Mouse (Mus musculus): ENCODE results near the gene Slc35g3. TPM values are rescaled to one million over a fixed set of nuclear protein-coding genes. Genes with fewer than 3 reads are reported as not detected.
"Not testable (repeated sequence)": the region's sequence is repeated elsewhere in the genome, so short reads cannot be mapped to it uniquely, and the experiment has no call there.

The Slc35g3 gene
- polyA plus RNA-seq, 1 experiment from 2014 or later: 0.33 TPM

DNA sequence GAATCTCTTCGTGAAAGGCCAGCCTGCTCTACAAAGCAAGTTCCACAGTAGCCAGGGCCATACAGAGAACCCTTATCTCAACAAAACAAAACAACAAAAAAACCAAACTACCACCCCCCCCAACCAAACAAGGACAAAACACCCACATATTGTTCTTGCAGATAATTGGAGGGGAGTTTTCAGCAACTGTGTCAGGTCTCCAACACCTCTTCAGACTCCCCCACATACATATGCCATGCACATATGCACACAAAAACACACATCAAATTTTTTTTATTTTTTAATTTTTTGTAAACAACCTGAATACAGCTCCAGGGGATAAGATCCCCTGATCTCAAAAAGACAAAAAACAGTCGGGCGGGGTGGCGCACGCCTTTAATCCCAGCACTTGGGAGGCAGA lies 7.5 kb downstream of the Slc35g3 start:
- 84% methylated on average over 5 of the region's 5 CpGs for WGBS
- peaks cover 47% of the 10 kb centered on the region for H3K4me1 ChIP-seq (replicated peaks)
- H3K4me2 ChIP-seq: no peak overlapping the region
- ATAC-seq (ENCODE audit: insufficient number of reproducible peaks, low FRiP score): no peak
- no peak overlapping the region for H3K9ac ChIP-seq
- no peak overlapping the region for H3K27ac ChIP-seq (ENCODE audit: poor library complexity, severe bottlenecking)
- H3K27me3 ChIP-seq (replicated peaks): no peaks in the 10 kb centered on the region
- H3K36me3 ChIP-seq: no peaks in the 10 kb centered on the region; the same call in 1 of the 2 replicates
- H3K4me3 ChIP-seq: no peak overlapping the region
- no peaks in the 10 kb centered on the region for H3K9me3 ChIP-seq (replicated peaks)

DNA sequence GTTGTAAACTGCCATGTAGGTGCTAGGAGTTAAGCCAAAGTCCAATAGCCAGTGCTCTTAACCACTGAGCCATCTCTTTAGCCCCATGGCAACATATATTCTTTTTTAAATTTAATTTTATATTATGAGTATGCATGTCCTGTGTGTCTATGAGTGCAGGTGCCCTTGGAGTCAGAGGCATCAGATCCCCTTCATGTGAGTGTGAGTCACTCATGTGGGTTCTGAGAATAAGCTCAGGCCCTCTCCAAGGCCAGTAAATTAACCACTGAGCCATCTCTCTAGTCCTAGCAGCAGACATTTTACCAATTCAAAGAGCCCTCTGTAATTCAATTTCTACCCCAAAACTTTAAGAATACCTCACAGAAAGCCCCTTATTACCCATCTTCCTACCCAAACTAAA lies 9.1 kb downstream of the Slc35g3 start:
- H3K9ac ChIP-seq: peak overlapping the region; percentile 51; the same call in 1 of the 2 replicates
- H3K4me2 ChIP-seq: no peak overlapping the region
- H3K36me3 ChIP-seq: peaks cover 5% of the 10 kb centered on the region
- peaks cover 48% of the 10 kb centered on the region for H3K4me1 ChIP-seq (replicated peaks)
- no peak overlapping the region for H3K27ac ChIP-seq (ENCODE audit: poor library complexity, severe bottlenecking)
- no peaks in the 10 kb centered on the region for H3K27me3 ChIP-seq (replicated peaks)
- H3K4me3 ChIP-seq: no peak overlapping the region
- no peak for ATAC-seq (ENCODE audit: insufficient number of reproducible peaks, low FRiP score)
- no peaks in the 10 kb centered on the region for H3K9me3 ChIP-seq (replicated peaks)

DNA sequence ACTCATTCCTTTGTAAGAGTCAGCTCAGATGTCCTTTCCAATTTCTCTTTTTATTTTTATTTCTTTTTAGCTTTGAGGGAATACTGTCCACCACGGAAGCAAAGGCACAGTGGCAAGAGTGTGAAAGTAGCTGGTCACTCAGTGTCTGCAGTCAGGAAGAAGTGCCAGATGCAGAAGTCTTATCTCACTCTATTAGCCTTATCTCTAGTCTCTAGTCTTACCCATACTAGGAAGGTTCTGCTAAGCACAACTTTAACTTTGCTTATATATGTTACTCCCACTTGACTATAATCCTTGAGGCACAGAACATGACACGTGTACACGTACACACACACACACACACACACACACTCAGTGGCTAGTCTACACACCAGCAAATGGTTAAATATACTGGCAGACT lies 10.1 kb downstream of the Slc35g3 start:
- Histone ChIP-seq H3K4me1 (replicated peaks) (peaks cover 42% of the 10 kb centered on the region), H3K36me3 (peaks cover 15% of the 10 kb centered on the region), H3K4me2 (no peak overlapping the region), H3K4me3 (no peak overlapping the region), H3K9ac (no peak overlapping the region), H3K27ac (ENCODE audit: poor library complexity, severe bottlenecking) (0 out of 2 replicates have a peak overlapping the region, but pooled peaks have one; percentile 4), H3K27me3 (replicated peaks) (no peaks in the 10 kb centered on the region), H3K9me3 (replicated peaks) (no peaks in the 10 kb centered on the region)
- 28% methylated on average over 3 of the region's 3 CpGs for WGBS
- no peak for ATAC-seq (ENCODE audit: insufficient number of reproducible peaks, low FRiP score)

DNA sequence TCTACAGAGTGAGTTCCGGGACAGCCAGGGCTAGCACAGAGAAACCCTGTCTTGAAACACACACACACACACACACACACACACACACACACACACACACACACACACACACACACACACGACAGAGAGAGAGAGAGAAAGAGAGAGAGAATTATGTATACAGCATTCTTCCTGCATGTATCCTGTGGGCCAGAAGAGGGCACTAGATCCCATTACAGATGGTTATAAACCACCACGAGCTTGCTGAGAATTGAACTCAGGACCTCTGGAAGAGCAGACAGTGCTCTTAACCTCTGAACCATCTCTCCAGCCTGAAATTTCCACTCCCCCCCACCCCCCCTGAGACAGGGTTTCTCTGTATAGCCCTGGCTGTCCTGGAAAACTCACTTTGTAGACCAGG lies 30.4 kb downstream of the Slc35g3 start:
- not testable (repeated sequence) for ATAC-seq (ENCODE audit: insufficient number of reproducible peaks, low FRiP score); H3K4me2 ChIP-seq; H3K4me3 ChIP-seq; H3K9me3 ChIP-seq (replicated peaks); H3K27me3 ChIP-seq (replicated peaks); H3K9ac ChIP-seq; H3K4me1 ChIP-seq (replicated peaks); H3K27ac ChIP-seq (ENCODE audit: poor library complexity, severe bottlenecking)
- WGBS: 87% methylated on average over 2 of the region's 3 CpGs
- peaks cover 31% of the 10 kb centered on the region for H3K36me3 ChIP-seq

DNA sequence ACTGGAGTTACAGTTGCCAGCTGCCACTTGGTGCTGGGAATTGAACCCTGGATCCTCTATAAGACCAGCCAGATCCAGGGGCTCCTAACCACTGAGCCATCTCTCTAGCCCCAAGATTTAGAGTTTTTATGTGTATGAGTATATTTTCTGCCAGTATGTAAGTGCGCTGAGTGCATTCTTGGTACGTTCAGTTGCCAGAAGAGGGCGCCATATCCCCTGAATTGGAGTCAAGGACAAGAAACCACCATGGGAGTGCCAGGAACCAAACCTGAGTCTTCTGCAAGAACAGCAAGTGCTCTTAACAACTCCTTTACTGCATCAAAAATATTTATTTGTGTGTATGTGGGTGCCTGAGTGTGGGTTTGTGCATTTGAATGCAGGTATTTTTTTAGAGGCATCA lies 32.7 kb downstream of the Slc35g3 start:
- no peaks in the 10 kb centered on the region for H3K27me3 ChIP-seq (replicated peaks)
- H3K9ac ChIP-seq: no peak overlapping the region
- H3K36me3 ChIP-seq: peaks cover 7% of the 10 kb centered on the region
- no peaks in the 10 kb centered on the region for H3K4me1 ChIP-seq (replicated peaks)
- WGBS: 22% methylated on average over 3 of the region's 3 CpGs
- no peak overlapping the region for H3K27ac ChIP-seq (ENCODE audit: poor library complexity, severe bottlenecking)
- H3K4me3 ChIP-seq: no peak overlapping the region
- no peaks in the 10 kb centered on the region; the same call in 1 of the 2 replicates for H3K9me3 ChIP-seq (replicated peaks)
- ATAC-seq (ENCODE audit: insufficient number of reproducible peaks, low FRiP score): no peak
- no peak overlapping the region for H3K4me2 ChIP-seq

DNA sequence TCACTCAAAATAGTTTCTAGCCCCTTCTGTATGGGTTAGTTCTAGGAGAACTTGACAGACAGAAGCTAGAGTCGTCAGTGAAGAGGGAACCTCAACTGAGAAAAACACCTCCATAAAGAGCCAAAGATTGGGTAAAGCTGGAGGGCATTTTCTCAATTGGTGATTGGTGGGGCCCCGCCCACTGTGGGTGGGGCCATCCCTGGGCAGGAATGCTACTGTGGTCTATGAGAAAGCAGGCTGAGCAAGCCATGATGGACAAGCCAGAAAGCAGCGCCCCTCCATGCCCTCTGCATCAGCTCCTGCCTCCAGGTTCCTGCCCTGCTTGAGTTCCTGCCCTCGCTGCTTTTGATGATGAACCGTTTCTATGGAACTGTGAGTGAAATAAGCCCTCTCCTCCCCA lies 35.8 kb downstream of the Slc35g3 start:
- ATAC-seq (ENCODE audit: insufficient number of reproducible peaks, low FRiP score): no peak
- 38% methylated on average over 5 of the region's 5 CpGs for WGBS

DNA sequence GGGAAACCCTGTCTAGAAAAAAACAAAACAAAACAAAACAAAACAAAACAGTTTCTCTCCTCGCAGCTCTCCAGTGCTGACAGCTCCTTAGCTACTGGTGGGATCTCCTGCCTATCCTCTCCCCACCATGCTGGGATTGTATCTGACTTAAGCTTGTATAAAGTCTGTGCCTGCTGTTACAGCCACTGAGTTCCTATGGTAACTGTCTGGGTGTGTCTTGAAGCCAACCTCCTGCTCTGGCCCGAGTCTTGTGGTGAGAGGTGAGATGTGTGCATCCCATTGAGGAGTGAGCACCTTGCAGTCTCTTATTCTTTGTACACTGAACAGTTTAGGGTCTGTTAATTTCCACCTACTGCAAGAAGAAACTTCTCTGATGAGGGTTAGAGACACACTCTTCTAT lies 38.7 kb downstream of the Slc35g3 start:
- ATAC-seq (ENCODE audit: insufficient number of reproducible peaks, low FRiP score): no peak
- 39% methylated on average over 2 of the region's 2 CpGs for WGBS
- Histone ChIP-seq H3K36me3 (no peaks in the 10 kb centered on the region), H3K4me1 (replicated peaks) (no peaks in the 10 kb centered on the region; the same call in 1 of the 2 replicates), H3K9ac (no peak overlapping the region), H3K9me3 (replicated peaks) (no peaks in the 10 kb centered on the region), H3K27ac (ENCODE audit: poor library complexity, severe bottlenecking) (no peak overlapping the region), H3K4me2 (no peak overlapping the region), H3K4me3 (no peak overlapping the region), H3K27me3 (replicated peaks) (no peaks in the 10 kb centered on the region)

More for the DNA sequence above, 35.8 kb downstream of the Slc35g3 start:
- H3K36me3 ChIP-seq: no peaks in the 10 kb centered on the region
- H3K9me3 ChIP-seq (replicated peaks): no peaks in the 10 kb centered on the region; the same call in 1 of the 2 replicates
- H3K9ac ChIP-seq: no peak overlapping the region
- no peaks in the 10 kb centered on the region for H3K4me1 ChIP-seq (replicated peaks)
- H3K27ac ChIP-seq (ENCODE audit: poor library complexity, severe bottlenecking): no peak overlapping the region
- H3K4me2 ChIP-seq: no peak overlapping the region
- H3K4me3 ChIP-seq: no peak overlapping the region
- no peaks in the 10 kb centered on the region for H3K27me3 ChIP-seq (replicated peaks)

DNA sequence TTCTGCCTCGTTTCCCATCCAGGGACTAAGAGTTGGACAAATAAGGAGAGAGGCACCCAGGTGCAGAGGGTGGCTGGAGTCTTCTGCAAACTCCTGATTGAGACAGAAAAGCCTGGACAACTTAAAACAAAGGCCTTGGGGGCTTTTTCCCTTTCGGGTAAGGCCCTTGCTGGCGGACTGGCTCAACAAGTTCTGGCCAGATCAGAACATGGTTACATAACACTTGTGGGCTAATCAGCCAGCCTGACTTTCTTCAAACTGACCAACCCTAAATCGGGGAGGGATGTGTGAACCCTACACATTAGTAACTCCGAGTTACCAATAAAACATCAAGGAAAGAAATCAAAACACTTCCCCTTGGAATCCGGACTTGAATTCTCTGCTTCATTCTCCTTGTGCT lies 40.9 kb downstream of the Slc35g3 start:
- H3K27ac ChIP-seq (ENCODE audit: poor library complexity, severe bottlenecking): no peak overlapping the region
- H3K4me3 ChIP-seq: no peak overlapping the region
- no peak overlapping the region for H3K9ac ChIP-seq
- no peaks in the 10 kb centered on the region for H3K9me3 ChIP-seq (replicated peaks)
- H3K4me1 ChIP-seq (replicated peaks): peaks cover 8% of the 10 kb centered on the region
- ATAC-seq (ENCODE audit: insufficient number of reproducible peaks, low FRiP score): no peak
- WGBS: 83% methylated on average over 6 of the region's 6 CpGs
- H3K4me2 ChIP-seq: no peak overlapping the region
- no peaks in the 10 kb centered on the region for H3K27me3 ChIP-seq (replicated peaks)
- no peaks in the 10 kb centered on the region for H3K36me3 ChIP-seq

DNA sequence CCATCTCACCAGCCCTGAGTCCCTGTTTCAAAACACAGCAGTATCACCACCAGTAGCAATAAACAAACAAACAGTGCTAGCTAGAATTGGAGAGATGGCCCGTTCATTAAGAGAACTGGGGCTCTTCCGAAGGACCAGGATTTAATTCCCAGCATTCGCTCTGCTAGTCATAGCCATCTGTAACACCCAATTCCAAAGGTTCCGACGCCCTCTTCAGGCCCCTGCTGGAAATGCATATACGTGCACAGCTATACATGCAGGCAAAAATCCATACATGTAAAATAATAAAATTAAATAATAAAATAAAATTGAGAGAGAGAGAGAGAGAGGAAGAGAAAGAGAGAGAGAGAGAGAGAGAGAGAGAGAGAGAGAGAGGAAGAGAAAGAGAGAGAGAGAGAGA lies 42.3 kb downstream of the Slc35g3 start:
- 68% methylated on average over 6 of the region's 6 CpGs for WGBS
- H3K4me3 ChIP-seq: no peak overlapping the region

DNA sequence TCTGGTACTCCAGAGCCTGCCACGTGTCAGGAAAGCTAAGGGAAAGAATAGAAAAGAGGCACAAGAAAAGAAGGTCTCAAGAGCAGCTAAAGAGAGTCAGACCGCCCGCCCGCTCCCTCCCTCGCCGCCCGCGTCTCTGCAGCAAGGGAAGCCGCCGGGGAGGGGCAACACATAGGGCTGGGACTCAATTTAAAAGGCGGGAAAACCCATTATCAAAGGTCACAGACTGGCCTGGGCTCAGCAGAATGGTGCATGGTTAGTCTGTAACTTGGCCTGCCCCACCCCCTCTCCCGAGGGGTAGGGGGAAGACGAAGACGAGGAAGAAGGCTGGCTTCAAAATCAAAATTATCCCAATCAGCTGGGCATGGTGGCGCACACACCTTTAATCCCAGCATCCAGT lies 43.1 kb downstream of the Slc35g3 start:
- ATAC-seq (ENCODE audit: insufficient number of reproducible peaks, low FRiP score): no peak
- Histone ChIP-seq H3K4me2 (peak overlapping the region; percentile 55), H3K27me3 (replicated peaks) (no peaks in the 10 kb centered on the region), H3K9me3 (replicated peaks) (no peaks in the 10 kb centered on the region; the same call in 1 of the 2 replicates), H3K4me1 (replicated peaks) (peaks cover 14% of the 10 kb centered on the region), H3K27ac (ENCODE audit: poor library complexity, severe bottlenecking) (no peak overlapping the region), H3K9ac (0 out of 2 replicates have a peak overlapping the region, but pooled peaks have one; percentile 13), H3K36me3 (no peaks in the 10 kb centered on the region), H3K4me3 (peak overlapping the region; percentile 14; the same call in 1 of the 2 replicates)
- 30% methylated on average over 15 of the region's 15 CpGs for WGBS

More for the DNA sequence above, 42.3 kb downstream of the Slc35g3 start:
- no peaks in the 10 kb centered on the region; the same call in 1 of the 2 replicates for H3K9me3 ChIP-seq (replicated peaks)
- H3K9ac ChIP-seq: no peak overlapping the region
- H3K4me2 ChIP-seq: no peak overlapping the region
- no peak overlapping the region for H3K27ac ChIP-seq (ENCODE audit: poor library complexity, severe bottlenecking)
- H3K27me3 ChIP-seq (replicated peaks): no peaks in the 10 kb centered on the region
- peaks cover 14% of the 10 kb centered on the region for H3K4me1 ChIP-seq (replicated peaks)
- no peak for ATAC-seq (ENCODE audit: insufficient number of reproducible peaks, low FRiP score)
- no peaks in the 10 kb centered on the region for H3K36me3 ChIP-seq

DNA sequence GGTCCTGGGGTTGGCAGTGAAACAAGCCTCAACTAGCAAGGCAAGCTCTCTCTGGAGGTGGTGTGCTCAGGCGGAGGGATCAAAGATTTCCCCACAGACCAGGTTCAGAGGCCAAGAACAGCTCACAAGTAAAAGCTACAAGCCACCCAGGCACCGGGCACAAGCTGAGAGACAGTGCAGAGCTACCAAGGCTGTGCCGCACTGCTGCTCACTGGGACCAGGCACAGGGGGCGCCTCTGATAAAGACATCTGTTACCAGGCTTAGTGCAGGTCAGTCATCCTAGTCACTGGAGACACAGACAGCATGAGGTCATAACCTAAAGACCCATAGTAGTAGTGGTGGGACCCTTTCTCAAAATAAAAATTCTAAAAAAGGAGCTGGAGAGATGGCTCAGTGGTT lies 44.8 kb downstream of the Slc35g3 start:
- no peak overlapping the region for H3K27ac ChIP-seq (ENCODE audit: poor library complexity, severe bottlenecking)
- no peak overlapping the region for H3K4me2 ChIP-seq
- 80% methylated on average over 4 of the region's 4 CpGs for WGBS
- ATAC-seq (ENCODE audit: insufficient number of reproducible peaks, low FRiP score): no peak
- H3K36me3 ChIP-seq: no peaks in the 10 kb centered on the region
- no peak overlapping the region for H3K4me3 ChIP-seq
- no peak overlapping the region for H3K9ac ChIP-seq
- no peaks in the 10 kb centered on the region; the same call in 1 of the 2 replicates for H3K9me3 ChIP-seq (replicated peaks)
- H3K27me3 ChIP-seq (replicated peaks): no peaks in the 10 kb centered on the region
- peaks cover 14% of the 10 kb centered on the region for H3K4me1 ChIP-seq (replicated peaks)

DNA sequence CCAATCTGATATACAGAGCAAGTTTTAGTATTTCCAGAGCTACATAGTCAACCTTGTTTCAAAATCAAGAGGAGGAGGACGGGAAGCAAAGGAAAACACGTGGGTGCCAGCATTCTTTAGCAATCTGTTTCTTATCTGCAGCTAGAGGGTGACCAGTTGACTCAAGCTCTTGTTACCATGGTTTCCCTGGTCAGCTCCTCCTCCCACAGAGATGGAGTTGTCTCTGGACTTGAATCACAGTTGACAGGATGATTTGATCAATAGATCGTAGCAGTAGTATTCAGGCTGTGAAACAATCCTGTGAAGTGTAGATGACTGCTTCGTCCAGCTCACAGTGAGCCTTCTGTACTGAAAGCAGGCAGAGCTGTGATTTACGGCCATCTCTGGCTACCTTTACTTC lies 45.8 kb downstream of the Slc35g3 start:
- WGBS: 20% methylated on average over 5 of the region's 5 CpGs
- Histone ChIP-seq H3K4me1 (replicated peaks) (peaks cover 14% of the 10 kb centered on the region), H3K27ac (ENCODE audit: poor library complexity, severe bottlenecking) (0 out of 2 replicates have a peak overlapping the region, but pooled peaks have one; percentile 32), H3K9me3 (replicated peaks) (no peaks in the 10 kb centered on the region; the same call in 1 of the 2 replicates), H3K36me3 (no peaks in the 10 kb centered on the region), H3K4me2 (no peak overlapping the region), H3K27me3 (replicated peaks) (no peaks in the 10 kb centered on the region), H3K4me3 (no peak overlapping the region), H3K9ac (no peak overlapping the region; the same call in 1 of the 2 replicates)
- ATAC-seq (ENCODE audit: insufficient number of reproducible peaks, low FRiP score): no peak

Measured in heart, embryonic 12.5 days (tissue).